Mouse (Mus musculus) embryonic facial prominence, embryonic 14.5 days (tissue): ENCODE measurements at regions not wholly inside any gene's neighbourhood (a gene's known extent, or its start where the extent isn't known, plus 50 kb on each side); places are given as distances from the start of the nearest gene placed in this dataset.

Experiments used
- ATAC-seq: fragments of 200-750 bp; cut with Nextera tagmentation; 2 replicates; pipeline ENCODE4 v1.8.0; 2017; ENCODE audit warnings: low read depth, moderate number of reproducible peaks, moderate TSS enrichment
- DNase-seq: peaks from one replicate; pipeline ENCODE4 v3.0.0-alpha.2; 2015; ENCODE audit warnings: low spot score
- H3K27ac ChIP-seq: fragments of 300-500 bp; sonication (generic); replicated peaks from 2 replicates; pipeline ENCODE4 v1.5.1; 2014; ENCODE audit warnings: low read depth, mild to moderate bottlenecking, low read length, moderate library complexity
- H3K27me3 ChIP-seq: fragments of 300-500 bp; sonication (generic); replicated peaks from 2 replicates; pipeline ENCODE4 v1.6.1; 2014; ENCODE audit warnings: low read length; ENCODE audit not compliant: control insufficient read depth, insufficient read depth
- H3K36me3 ChIP-seq: fragments of 300-500 bp; sonication (generic); 2 replicates; pipeline ENCODE4 v1.6.1; 2014; ENCODE audit warnings: low read length, mixed read lengths; ENCODE audit not compliant: control insufficient read depth, insufficient read depth
- H3K4me1 ChIP-seq: fragments of 300-500 bp; sonication (generic); 2 replicates; pipeline ENCODE4 v1.6.1; 2014; ENCODE audit warnings: antibody characterized with exemption, low read length; ENCODE audit not compliant: control insufficient read depth, insufficient read depth
- H3K4me2 ChIP-seq: fragments of 300-500 bp; sonication (generic); 2 replicates; pipeline ENCODE4 v1.6.1; 2014; ENCODE audit warnings: low read depth, mild to moderate bottlenecking, low read length, moderate library complexity, mixed read lengths
- H3K4me3 ChIP-seq: fragments of 300-500 bp; sonication (generic); 2 replicates; pipeline ENCODE4 v1.5.1; 2014; ENCODE audit warnings: low read depth, mild to moderate bottlenecking, low read length
- H3K9ac ChIP-seq: fragments of 300-500 bp; sonication (generic); 2 replicates; pipeline ENCODE4 v1.6.1; 2014; ENCODE audit warnings: low read depth, mild to moderate bottlenecking, low read length, moderate library complexity, mixed read lengths
- H3K9me3 ChIP-seq: fragments of 300-500 bp; sonication (generic); 2 replicates; pipeline ENCODE4 v1.6.1; 2016; ENCODE audit warnings: low read length; ENCODE audit not compliant: control insufficient read depth
- WGBS: fragments of 180-500 bp; shearing (Covaris S2); extraction: QIAGEN DNeasy Blood & Tissue Kit; methylation state at CpG from one replicate; pipeline ENCODE4 v1.1.7; 2014; 5-methylcytosine and 5-hydroxymethylcytosine counted together

DNA sequence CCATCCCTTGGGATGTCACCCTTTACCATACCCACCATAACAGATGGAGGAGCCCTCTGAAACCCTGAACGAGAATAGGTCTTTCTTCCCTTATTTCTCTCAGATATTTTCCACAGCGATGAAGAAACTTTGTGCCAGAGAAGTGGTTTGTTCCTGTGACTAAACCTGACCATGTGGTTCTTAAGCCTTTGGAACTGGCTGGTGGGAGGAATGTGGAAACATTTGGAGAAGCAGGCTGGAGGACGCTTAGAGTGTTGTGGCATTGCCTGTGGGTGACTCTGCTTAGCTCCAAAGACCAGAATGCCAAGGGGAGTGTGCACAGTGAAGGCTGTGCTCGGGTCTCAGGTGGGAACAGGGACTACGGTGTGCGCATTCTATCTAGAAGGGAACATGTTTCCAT lies 77.7 kb upstream of the Otos start:
- ATAC-seq: no peak
- Histone ChIP-seq H3K27ac (no peak overlapping the region), H3K4me3 (no peak overlapping the region), H3K4me2 (no peak overlapping the region), H3K4me1 (peaks cover 12% of the 10 kb centered on the region; the same call in 1 of the 2 replicates), H3K36me3 (no peaks in the 10 kb centered on the region), H3K27me3 (no peaks in the 10 kb centered on the region), H3K9ac (no peak overlapping the region), H3K9me3 (no peaks in the 10 kb centered on the region)
- DNase-seq: no peak
- 74% methylated on average over 6 of the region's 6 CpGs for WGBS

DNA sequence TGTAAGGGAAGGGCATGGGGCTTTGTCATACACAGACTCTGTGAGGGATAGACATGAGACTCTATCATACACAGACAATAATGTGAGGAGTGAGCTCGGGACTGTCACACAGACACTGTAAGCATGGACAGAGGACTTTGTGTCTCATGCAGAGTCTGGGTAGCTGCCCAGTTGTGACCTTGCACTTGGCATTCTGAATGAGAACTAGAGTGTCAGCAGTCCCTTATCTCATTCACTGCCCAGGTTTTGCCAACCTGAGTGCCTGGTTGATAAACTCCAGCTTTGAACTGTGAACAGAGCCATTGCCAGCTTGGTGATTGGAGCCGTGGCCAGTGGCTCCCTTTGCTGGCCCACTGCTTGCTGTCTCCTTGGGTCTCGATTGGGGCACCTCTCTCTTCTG lies 75.5 kb upstream of the Otos start:
- no peak for ATAC-seq
- no peak overlapping the region for H3K4me2 ChIP-seq
- WGBS: 80% methylated on average over 3 of the region's 3 CpGs

DNA sequence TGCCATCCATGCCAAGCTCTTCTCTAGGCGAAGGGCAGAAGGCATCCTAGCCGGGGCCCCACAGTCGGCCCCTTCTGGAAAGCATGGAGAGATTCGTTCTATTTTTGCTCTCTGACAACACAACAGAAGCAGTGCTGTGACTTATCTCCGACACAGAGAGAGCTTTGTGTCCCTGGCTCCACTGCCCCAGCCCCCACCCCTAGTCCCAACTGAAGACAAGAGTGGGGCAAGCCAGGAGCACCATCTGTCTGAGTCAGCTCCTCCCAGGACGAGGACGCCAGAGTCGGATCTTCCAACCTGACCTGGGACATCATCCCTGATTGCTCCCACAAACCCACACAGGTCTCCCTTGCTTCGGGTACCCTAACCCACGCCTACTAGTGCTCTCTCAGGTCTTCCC lies 71.9 kb upstream of the Otos start:
- peak; percentile 18 for DNase-seq
- no peak overlapping the region for H3K9ac ChIP-seq
- H3K9me3 ChIP-seq: no peaks in the 10 kb centered on the region
- ATAC-seq: no peak
- H3K4me1 ChIP-seq: no peaks in the 10 kb centered on the region
- no peak overlapping the region for H3K4me2 ChIP-seq
- WGBS: 54% methylated on average over 9 of the region's 10 CpGs
- H3K4me3 ChIP-seq: no peak overlapping the region
- no peak overlapping the region for H3K27ac ChIP-seq
- no peaks in the 10 kb centered on the region for H3K27me3 ChIP-seq
- H3K36me3 ChIP-seq: no peaks in the 10 kb centered on the region

More for the DNA sequence above, 75.5 kb upstream of the Otos start:
- H3K36me3 ChIP-seq: no peaks in the 10 kb centered on the region
- DNase-seq: no peak
- H3K9me3 ChIP-seq: no peaks in the 10 kb centered on the region
- no peak overlapping the region for H3K9ac ChIP-seq
- no peaks in the 10 kb centered on the region for H3K27me3 ChIP-seq
- H3K4me3 ChIP-seq: no peak overlapping the region
- H3K4me1 ChIP-seq: no peaks in the 10 kb centered on the region
- H3K27ac ChIP-seq: no peak overlapping the region

DNA sequence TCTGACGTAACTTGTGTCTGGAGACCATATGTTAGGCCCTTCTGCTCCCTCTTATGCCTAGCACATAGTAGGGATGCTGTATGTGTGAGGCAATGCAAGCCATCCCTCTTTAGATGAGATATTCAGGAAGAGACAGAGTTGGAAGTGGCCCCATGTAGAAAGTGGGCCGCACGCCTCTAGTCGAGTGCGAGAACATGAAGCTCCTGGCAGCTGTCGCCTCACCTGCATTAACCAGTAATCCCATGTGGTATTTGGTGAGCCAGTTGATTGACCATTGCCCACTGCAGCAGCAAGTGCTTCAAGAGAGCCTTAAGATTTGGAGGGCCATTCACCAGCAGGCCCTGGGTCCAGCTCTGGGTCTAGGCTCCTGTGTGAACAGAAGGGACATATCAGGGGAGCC lies 71.2 kb upstream of the Otos start:
- DNase-seq: no peak
- WGBS: 96% methylated on average over 6 of the region's 6 CpGs
- 0 out of 2 replicates have a peak, but pooled peaks cover under 1% of the 10 kb centered on the region for H3K4me1 ChIP-seq
- H3K27me3 ChIP-seq: no peaks in the 10 kb centered on the region
- H3K4me3 ChIP-seq: no peak overlapping the region
- H3K4me2 ChIP-seq: no peak overlapping the region
- H3K36me3 ChIP-seq: no peaks in the 10 kb centered on the region
- H3K27ac ChIP-seq: no peak overlapping the region
- no peak for ATAC-seq
- H3K9ac ChIP-seq: no peak overlapping the region
- no peaks in the 10 kb centered on the region for H3K9me3 ChIP-seq

DNA sequence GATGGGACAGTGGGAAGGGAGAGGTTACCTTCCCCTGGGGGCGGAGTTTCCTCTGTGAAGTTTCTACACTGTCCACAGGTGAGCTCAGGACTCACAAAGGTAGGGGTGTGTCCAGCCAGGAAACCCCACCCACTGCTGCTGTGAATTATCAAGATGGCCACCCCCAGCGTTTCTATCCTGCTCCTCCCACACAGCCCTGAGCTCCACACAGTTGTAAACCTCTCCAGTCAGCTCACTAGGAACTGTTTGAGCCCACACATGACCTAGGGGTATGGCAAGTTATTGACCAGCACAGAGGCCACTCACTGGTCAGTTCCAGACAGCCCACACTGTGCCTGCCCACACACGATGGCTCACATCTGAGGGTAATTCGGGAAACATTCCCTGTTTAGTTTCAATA lies 69.5 kb upstream of the Otos start:
- H3K4me3 ChIP-seq: no peak overlapping the region
- DNase-seq (no peak), ATAC-seq (no peak)
- no peak overlapping the region for H3K27ac ChIP-seq
- no peak overlapping the region for H3K4me2 ChIP-seq
- H3K36me3 ChIP-seq: no peaks in the 10 kb centered on the region
- 59% methylated on average over 4 of the region's 4 CpGs for WGBS
- H3K4me1 ChIP-seq: peaks cover 6% of the 10 kb centered on the region; the same call in 1 of the 2 replicates
- no peaks in the 10 kb centered on the region for H3K9me3 ChIP-seq
- no peak overlapping the region for H3K9ac ChIP-seq
- no peaks in the 10 kb centered on the region for H3K27me3 ChIP-seq

DNA sequence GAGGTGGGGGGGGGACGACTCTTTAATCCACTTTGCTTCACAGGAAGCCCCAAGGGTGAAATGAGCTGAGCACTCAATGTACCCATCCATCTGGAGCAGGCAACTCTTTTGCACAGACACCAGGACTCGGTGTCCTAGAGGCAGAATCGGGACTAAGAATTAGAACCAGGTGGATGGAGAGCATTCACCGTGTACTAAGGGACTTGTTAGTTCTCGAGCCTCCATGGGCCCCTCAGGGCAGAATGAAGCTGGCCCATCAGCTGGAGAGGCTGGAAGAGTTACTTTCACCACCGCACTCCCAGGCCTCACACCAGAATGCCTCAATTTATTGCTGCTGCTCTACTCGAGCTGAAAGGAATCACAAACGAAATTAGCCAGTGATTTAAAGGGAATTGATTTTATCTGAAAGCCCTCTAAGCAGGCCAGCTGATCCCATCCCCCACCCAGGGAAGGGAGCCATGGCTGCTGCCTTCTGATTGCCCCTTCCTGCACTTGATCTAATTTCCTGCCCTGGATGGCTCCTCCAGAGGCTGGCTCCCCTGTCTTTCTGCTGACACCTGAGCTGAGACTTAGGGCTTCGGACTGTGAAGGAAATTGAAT lies 66.2 kb upstream of the Otos start:
- 19% methylated on average over 9 of the region's 9 CpGs for WGBS
- no peak overlapping the region for H3K9ac ChIP-seq
- H3K4me3 ChIP-seq: no peak overlapping the region

DNA sequence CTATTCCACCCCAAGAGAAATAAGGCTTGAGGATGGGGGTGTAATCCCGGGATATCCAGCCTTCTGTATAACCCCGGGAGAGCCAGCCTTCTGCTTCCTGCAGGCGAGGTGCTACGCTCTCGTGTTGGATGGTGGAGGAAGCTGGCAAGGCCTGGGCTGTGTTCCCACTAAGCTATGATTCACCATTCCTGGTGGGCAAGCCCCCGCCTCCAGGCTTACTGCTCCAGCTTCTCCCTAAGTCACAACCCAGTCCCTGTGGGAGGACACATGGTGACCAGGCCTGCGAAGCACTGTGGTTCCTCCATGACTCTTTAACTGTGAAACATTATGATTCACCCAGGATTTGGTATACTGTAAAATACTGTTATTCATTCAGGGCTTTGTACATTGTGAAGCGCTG lies 63.7 kb upstream of the Otos start:
- no peak for ATAC-seq
- WGBS: 78% methylated on average over 8 of the region's 8 CpGs

More for the DNA sequence above, 66.2 kb upstream of the Otos start:
- DNase-seq (peak; percentile 20), ATAC-seq (0 out of 2 replicates have a peak, but pooled peaks have one; percentile 32)
- H3K4me2 ChIP-seq: no peak overlapping the region
- no peaks in the 10 kb centered on the region for H3K36me3 ChIP-seq
- no peaks in the 10 kb centered on the region for H3K27me3 ChIP-seq
- H3K9me3 ChIP-seq: no peaks in the 10 kb centered on the region
- peaks cover 6% of the 10 kb centered on the region; the same call in 1 of the 2 replicates for H3K4me1 ChIP-seq
- H3K27ac ChIP-seq: no peak overlapping the region

DNA sequence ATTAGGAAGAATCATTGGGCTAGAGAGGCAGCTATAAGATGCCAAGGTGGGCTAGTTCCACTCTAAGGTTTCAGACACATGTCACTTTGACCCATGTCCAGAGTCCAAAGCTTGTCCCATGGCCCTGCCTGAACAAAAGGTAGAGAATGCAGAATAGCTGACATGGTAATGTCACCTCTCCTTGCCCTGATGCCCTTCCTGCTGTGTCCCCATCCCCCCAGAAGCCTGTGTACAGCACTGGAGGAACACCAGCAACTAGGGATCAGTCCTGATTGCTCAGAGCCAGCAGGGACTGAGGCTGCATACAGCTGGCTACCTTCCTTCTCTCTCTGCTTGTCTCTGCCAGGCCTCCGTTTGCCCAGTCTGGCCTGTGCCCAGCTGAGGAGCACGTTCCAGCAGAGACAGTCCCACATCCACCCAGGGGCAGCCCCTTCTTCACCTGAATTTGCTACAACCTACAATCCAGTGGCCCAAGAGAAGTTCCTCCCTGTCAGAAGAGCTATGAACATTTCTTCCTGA lies 61.7 kb upstream of the Otos start:
- Histone ChIP-seq H3K27ac (no peak overlapping the region), H3K4me1 (peaks cover 6% of the 10 kb centered on the region; the same call in 1 of the 2 replicates), H3K9me3 (no peaks in the 10 kb centered on the region), H3K9ac (no peak overlapping the region), H3K27me3 (no peaks in the 10 kb centered on the region), H3K4me3 (no peak overlapping the region), H3K4me2 (no peak overlapping the region), H3K36me3 (no peaks in the 10 kb centered on the region)
- WGBS: 90% methylated on average over 2 of the region's 2 CpGs
- DNase-seq: no peak
- ATAC-seq: no peak

More for the DNA sequence above, 63.7 kb upstream of the Otos start:
- DNase-seq: no peak
- no peak overlapping the region for H3K4me3 ChIP-seq
- no peak overlapping the region for H3K9ac ChIP-seq
- no peaks in the 10 kb centered on the region for H3K36me3 ChIP-seq
- H3K27me3 ChIP-seq: no peaks in the 10 kb centered on the region
- no peak overlapping the region for H3K27ac ChIP-seq
- no peaks in the 10 kb centered on the region for H3K9me3 ChIP-seq
- H3K4me2 ChIP-seq: no peak overlapping the region
- peaks cover 6% of the 10 kb centered on the region; the same call in 1 of the 2 replicates for H3K4me1 ChIP-seq
